Mouse (Mus musculus): Measurements from ENCODE around the gene Zfp651.

Gene Zfp651

GRCm38 (mm10) chr9:121762248-121762647 is 3.1 kb downstream of the Zfp651 start:
- DNase-seq (ENCODE audit: low spot score in 2 of 2), result no peak

GRCm38 (mm10) chr9:121762761-121763160 is 3.6 kb downstream of the Zfp651 start:
- DNase-seq (ENCODE audit: low spot score in 2 of 2), result no peak

- no peak for DNase-seq (ENCODE audit: low spot score in 2 of 2)
Measured at GRCm38 (mm10) chr9:121763716-121764115, 4.6 kb downstream of the Zfp651 start.

GRCm38 (mm10) chr9:121765166-121765855 is 6.2 kb downstream of the Zfp651 start:
- peak in 1 of 2 experiments; percentile 25 for DNase-seq (ENCODE audit: low spot score in 2 of 2)

GRCm38 (mm10) chr9:121772412-121772811 is 13.3 kb downstream of the Zfp651 start:
- DNase-seq (ENCODE audit: low spot score in 2 of 2), result no peak

- no peak for DNase-seq (ENCODE audit: low spot score in 2 of 2)
Measured at GRCm38 (mm10) chr9:121775951-121776350, 16.8 kb downstream of the Zfp651 start.

GRCm38 (mm10) chr9:121776511-121776910 is 17.4 kb downstream of the Zfp651 start:
- no peak for DNase-seq (ENCODE audit: low spot score in 2 of 2)

- DNase-seq (ENCODE audit: low spot score in 2 of 2), result peak in 1 of 2 experiments; percentile 45
Measured at GRCm38 (mm10) chr9:121777484-121778065, 18.4 kb downstream of the Zfp651 start, which contains the start of gene Klhl40. Gene Klhl40, plus strand, starts transcription at chr9:121777607.

GRCm38 (mm10) chr9:121778066-121778624 is 19.0 kb downstream of the Zfp651 start:
- DNase-seq (ENCODE audit: low spot score in 2 of 2), result peak; percentile 63 to 72

- DNase-seq (ENCODE audit: low spot score in 2 of 2), result no peak
Measured at GRCm38 (mm10) chr9:121784801-121785200, 25.7 kb downstream of the Zfp651 start.

- DNase-seq (ENCODE audit: low spot score in 2 of 2), result no peak
Measured at GRCm38 (mm10) chr9:121785261-121785660, 26.1 kb downstream of the Zfp651 start.

- no peak for DNase-seq (ENCODE audit: low spot score in 2 of 2)
Measured at GRCm38 (mm10) chr9:121786359-121786758, 27.2 kb downstream of the Zfp651 start.

GRCm38 (mm10) chr9:121791206-121791605 is 32.1 kb downstream of the Zfp651 start:
- DNase-seq (ENCODE audit: low spot score in 2 of 2), result no peak

GRCm38 (mm10) chr9:121791757-121792521 is 32.8 kb downstream of the Zfp651 start, which contains the start of gene Hhatl:
Gene Hhatl, minus strand, starts transcription at chr9:121792507.
- DNase-seq (ENCODE audit: low spot score in 2 of 2), result no peak

GRCm38 (mm10) chr9:121794972-121795539 is 35.9 kb downstream of the Zfp651 start:
- no peak for DNase-seq (ENCODE audit: low spot score in 2 of 2)

- no peak for DNase-seq (ENCODE audit: low spot score in 2 of 2)
Measured at GRCm38 (mm10) chr9:121797722-121798121, 38.6 kb downstream of the Zfp651 start.

GRCm38 (mm10) chr9:121798887-121799520 is 39.9 kb downstream of the Zfp651 start:
- DNase-seq (ENCODE audit: low spot score in 2 of 2), result no peak

GRCm38 (mm10) chr9:121802747-121803146 is 43.6 kb downstream of the Zfp651 start:
- DNase-seq (ENCODE audit: low spot score in 2 of 2), result no peak

- DNase-seq (ENCODE audit: low spot score in 2 of 2), result no peak
Measured at GRCm38 (mm10) chr9:121807546-121807945, 48.4 kb downstream of the Zfp651 start.

GRCm38 (mm10) chr9:121807947-121808346 is 48.8 kb downstream of the Zfp651 start:
- peak in 1 of 2 experiments; percentile 44 for DNase-seq (ENCODE audit: low spot score in 2 of 2)

GRCm38 (mm10) chr9:121808511-121808910 is 49.4 kb downstream of the Zfp651 start:
- DNase-seq (ENCODE audit: low spot score in 2 of 2), result no peak
